Mouse (Mus musculus) lung, postnatal 0 days (tissue): ENCODE results near the gene Aknad1.

Experiments
- CTCF ChIP-seq: IDR thresholded peaks from 2 replicates; pipeline ENCODE4 v1.5.1; 2016; ENCODE audit warnings: antibody characterized with exemption, mild to moderate bottlenecking
- EP300 ChIP-seq: IDR thresholded peaks from 2 replicates; pipeline ENCODE4 v1.6.1; 2016; ENCODE audit warnings: antibody characterized with exemption, mild to moderate bottlenecking, control low read depth

DNA sequence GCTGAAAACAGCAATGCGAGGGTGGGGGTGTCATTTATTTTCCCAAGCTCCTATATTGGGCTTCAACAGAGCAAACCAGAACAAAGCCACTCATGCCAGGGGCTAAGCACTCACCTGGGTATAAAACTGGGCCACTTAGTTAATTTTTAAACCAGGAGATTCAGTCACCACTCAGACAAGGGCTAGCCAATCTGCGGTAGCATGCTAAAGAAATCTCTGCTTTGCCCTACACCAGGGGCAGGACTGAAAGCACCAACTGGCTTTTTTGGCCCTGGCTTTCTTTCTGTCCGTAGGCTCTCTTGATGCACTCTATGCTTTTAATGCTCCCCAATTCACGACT lies 49.0 kb downstream of the Aknad1 start:
- TF ChIP-seq CTCF (no peak), EP300 (no peak)
